Mouse (Mus musculus) liver, embryonic 14.5 days (tissue): Measurements from ENCODE around the gene Slc25a45.

Source experiments
- CTCF ChIP-seq: IDR thresholded peaks from 2 replicates; pipeline ENCODE4 v1.5.1; 2016; ENCODE audit warnings: antibody characterized with exemption, low read depth, control low read depth
- EP300 ChIP-seq: IDR thresholded peaks from 2 replicates; pipeline ENCODE4 v1.6.1; 2016; ENCODE audit warnings: antibody characterized with exemption, low read depth

- TF ChIP-seq CTCF (no peak), EP300 (no peak)
Measured at GRCm38 (mm10) chr19:5878916-5879315, 1.3 kb downstream of the Slc25a45 start.
